Mouse (Mus musculus) intestine, embryonic 16.5 days (tissue): ENCODE measurements around the gene Elk4. TPM values are rescaled to one million over a fixed set of nuclear protein-coding genes. Genes with fewer than 3 reads are reported as not detected.

ENCODE experiments used
- ATAC-seq: fragments of 200-750 bp; cut with Nextera tagmentation; 2 replicates; pipeline ENCODE4 v1.8.0; 2017; ENCODE audit warnings: moderate TSS enrichment, moderate library complexity
- H3K27ac ChIP-seq: fragments of 300-500 bp; sonication (generic); 2 replicates; pipeline ENCODE4 v1.5.1; 2014; ENCODE audit warnings: mild to moderate bottlenecking, low read length
- H3K27me3 ChIP-seq: fragments of 300-500 bp; sonication (generic); replicated peaks from 2 replicates; pipeline ENCODE4 v1.6.1; 2014; ENCODE audit warnings: low read length, control low read depth, mixed read lengths; ENCODE audit not compliant: control insufficient read depth, insufficient read depth
- H3K36me3 ChIP-seq: fragments of 300-500 bp; sonication (generic); 2 replicates; pipeline ENCODE4 v1.6.1; 2014; ENCODE audit warnings: low read length, control low read depth; ENCODE audit not compliant: control insufficient read depth, insufficient read depth
- H3K4me1 ChIP-seq: fragments of 300-500 bp; sonication (generic); 2 replicates; pipeline ENCODE4 v1.6.1; 2014; ENCODE audit warnings: low read length, control low read depth, mixed read lengths; ENCODE audit not compliant: control insufficient read depth, insufficient read depth
- H3K4me2 ChIP-seq: fragments of 300-500 bp; sonication (generic); 2 replicates; pipeline ENCODE4 v1.6.1; 2014; ENCODE audit warnings: low read depth, low read length, control low read depth
- H3K4me3 ChIP-seq: fragments of 300-500 bp; sonication (generic); 2 replicates; pipeline ENCODE4 v1.5.1; 2014; ENCODE audit warnings: mild to moderate bottlenecking, low read length
- H3K9ac ChIP-seq: fragments of 300-500 bp; sonication (generic); 2 replicates; pipeline ENCODE4 v1.6.1; 2014; ENCODE audit warnings: low read depth, low read length
- H3K9me3 ChIP-seq: fragments of 300-500 bp; sonication (generic); 2 replicates; pipeline ENCODE4 v1.6.1; 2016; ENCODE audit warnings: low read length, control low read depth; ENCODE audit not compliant: control insufficient read depth
- WGBS: fragments of 180-500 bp; shearing (Covaris S2); extraction: QIAGEN DNeasy Blood & Tissue Kit; methylation state at CpG from one replicate; pipeline ENCODE4 v1.1.7; 2014; 5-methylcytosine and 5-hydroxymethylcytosine counted together
- polyA plus RNA-seq: library from polyadenylated mRNA; unstranded; fragments of >200 nt; fragmentation: Nextera tagmentation; extraction: Ambion mirVana; gene quantifications from 2 replicates; pipeline ENCODE4 v1.2.1, GENCODE M21; 2015

The Elk4 gene
- polyA plus RNA-seq, 1 experiment from 2014 or later = 13.2 TPM

- 80% methylated on average over 6 of the region's 6 CpGs for WGBS
Observed at GRCm38 (mm10) chr1:131968983-131969382, 38.4 kb upstream of the Elk4 start.

GRCm38 (mm10) chr1:131969825-131970224 is 37.6 kb upstream of the Elk4 start:
- H3K36me3 ChIP-seq = no peaks in the 10 kb centered on the region
- H3K4me3 ChIP-seq = no peak overlapping the region
- no peak overlapping the region for H3K27ac ChIP-seq
- H3K4me1 ChIP-seq = peaks cover 23% of the 10 kb centered on the region
- no peaks in the 10 kb centered on the region for H3K9me3 ChIP-seq
- H3K9ac ChIP-seq = no peak overlapping the region
- no peak for ATAC-seq
- peaks cover 3% of the 10 kb centered on the region; the same call in 1 of the 2 replicates for H3K27me3 ChIP-seq
- H3K4me2 ChIP-seq = no peak overlapping the region
- WGBS = 43% methylated on average over 4 of the region's 4 CpGs

More at GRCm38 (mm10) chr1:131968983-131969382, 38.4 kb upstream of the Elk4 start:
- Histone ChIP-seq H3K4me3 (no peak overlapping the region), H3K9ac (no peak overlapping the region), H3K9me3 (no peaks in the 10 kb centered on the region), H3K27me3 (peaks cover 6% of the 10 kb centered on the region; the same call in 1 of the 2 replicates), H3K4me2 (no peak overlapping the region), H3K4me1 (peaks cover 23% of the 10 kb centered on the region), H3K27ac (no peak overlapping the region), H3K36me3 (no peaks in the 10 kb centered on the region)
- no peak for ATAC-seq

DNA sequence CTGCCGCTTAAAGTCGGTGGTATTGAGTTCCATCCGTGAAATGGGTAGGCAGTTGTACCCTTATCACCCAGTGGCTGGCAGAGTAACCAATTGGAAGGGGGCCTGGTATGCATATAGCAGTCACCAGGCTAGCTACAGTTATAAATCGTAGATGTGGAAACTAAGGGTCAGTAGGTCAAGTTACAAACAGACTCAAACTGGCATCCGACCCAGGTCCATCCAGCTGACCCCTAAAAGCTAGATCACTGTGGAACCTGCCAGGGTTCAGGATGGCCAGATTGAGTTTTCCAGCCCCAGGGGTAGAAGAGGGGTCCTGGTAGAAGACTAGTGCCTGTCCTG is 37.1 kb upstream of the Elk4 start:
- Histone ChIP-seq H3K9me3 (no peaks in the 10 kb centered on the region), H3K36me3 (no peaks in the 10 kb centered on the region), H3K4me1 (peaks cover 23% of the 10 kb centered on the region), H3K4me3 (no peak overlapping the region), H3K27me3 (0 out of 2 replicates have a peak, but pooled peaks cover 2% of the 10 kb centered on the region), H3K4me2 (no peak overlapping the region), H3K9ac (peak overlapping the region; percentile 29; the same call in 1 of the 2 replicates), H3K27ac (no peak overlapping the region)
- WGBS = 53% methylated on average over 5 of the region's 5 CpGs
- no peak for ATAC-seq

GRCm38 (mm10) chr1:131970661-131971520 is 36.5 kb upstream of the Elk4 start:
- peaks cover 23% of the 10 kb centered on the region for H3K4me1 ChIP-seq
- peak overlapping the region; percentile 29; the same call in 1 of the 2 replicates for H3K9ac ChIP-seq
- no peak overlapping the region; the same call in 1 of the 2 replicates for H3K4me3 ChIP-seq
- H3K27me3 ChIP-seq = 0 out of 2 replicates have a peak, but pooled peaks cover 2% of the 10 kb centered on the region
- H3K9me3 ChIP-seq = no peaks in the 10 kb centered on the region
- H3K4me2 ChIP-seq = no peak overlapping the region
- ATAC-seq = no peak
- no peak overlapping the region for H3K27ac ChIP-seq
- no peaks in the 10 kb centered on the region for H3K36me3 ChIP-seq
- WGBS = 20% methylated on average over 16 of the region's 16 CpGs

DNA sequence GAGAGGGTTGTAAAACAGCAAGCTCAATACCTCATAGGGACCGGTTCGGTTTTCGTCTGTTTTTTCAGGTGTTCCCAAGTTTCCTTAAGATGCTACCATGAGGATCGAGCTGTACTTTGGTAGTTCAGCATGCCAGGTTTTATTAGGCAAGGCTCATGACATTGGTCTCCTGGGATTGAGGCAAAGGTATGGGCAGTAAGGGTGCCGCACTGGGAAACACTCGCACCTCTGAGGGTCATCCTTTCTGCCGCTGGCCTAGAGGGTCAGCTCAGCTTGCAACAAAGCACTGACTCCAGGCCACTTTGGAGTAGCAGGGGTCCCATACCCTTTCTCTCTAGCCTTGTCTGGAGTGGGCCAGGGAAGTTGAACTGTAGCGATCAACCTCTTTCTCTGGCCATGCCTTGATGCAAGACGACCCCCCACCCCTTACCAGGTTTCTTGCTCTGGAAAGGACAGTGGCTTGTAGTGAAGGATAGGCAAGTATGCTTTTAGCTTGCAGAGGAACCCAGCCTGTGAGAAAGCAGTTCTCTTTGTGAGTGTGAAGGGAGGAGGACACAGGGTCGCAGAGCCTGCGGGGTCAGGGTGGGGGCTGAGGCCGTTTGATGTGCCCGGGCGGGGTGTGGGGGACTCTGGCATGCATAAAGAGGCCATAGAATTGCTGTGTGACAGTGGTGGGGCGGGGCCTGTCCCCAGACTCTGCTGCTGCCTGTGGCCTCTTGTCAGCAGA is 35.5 kb upstream of the Elk4 start:
- Histone ChIP-seq H3K4me3 (no peak overlapping the region), H3K4me2 (no peak overlapping the region; the same call in 1 of the 2 replicates), H3K27me3 (no peaks in the 10 kb centered on the region), H3K36me3 (no peaks in the 10 kb centered on the region), H3K4me1 (peaks cover 23% of the 10 kb centered on the region), H3K9me3 (no peaks in the 10 kb centered on the region), H3K27ac (no peak overlapping the region), H3K9ac (peak overlapping the region; percentile 32; the same call in 1 of the 2 replicates)
- 42% methylated on average over 15 of the region's 15 CpGs for WGBS
- ATAC-seq = peak; percentile 60

DNA sequence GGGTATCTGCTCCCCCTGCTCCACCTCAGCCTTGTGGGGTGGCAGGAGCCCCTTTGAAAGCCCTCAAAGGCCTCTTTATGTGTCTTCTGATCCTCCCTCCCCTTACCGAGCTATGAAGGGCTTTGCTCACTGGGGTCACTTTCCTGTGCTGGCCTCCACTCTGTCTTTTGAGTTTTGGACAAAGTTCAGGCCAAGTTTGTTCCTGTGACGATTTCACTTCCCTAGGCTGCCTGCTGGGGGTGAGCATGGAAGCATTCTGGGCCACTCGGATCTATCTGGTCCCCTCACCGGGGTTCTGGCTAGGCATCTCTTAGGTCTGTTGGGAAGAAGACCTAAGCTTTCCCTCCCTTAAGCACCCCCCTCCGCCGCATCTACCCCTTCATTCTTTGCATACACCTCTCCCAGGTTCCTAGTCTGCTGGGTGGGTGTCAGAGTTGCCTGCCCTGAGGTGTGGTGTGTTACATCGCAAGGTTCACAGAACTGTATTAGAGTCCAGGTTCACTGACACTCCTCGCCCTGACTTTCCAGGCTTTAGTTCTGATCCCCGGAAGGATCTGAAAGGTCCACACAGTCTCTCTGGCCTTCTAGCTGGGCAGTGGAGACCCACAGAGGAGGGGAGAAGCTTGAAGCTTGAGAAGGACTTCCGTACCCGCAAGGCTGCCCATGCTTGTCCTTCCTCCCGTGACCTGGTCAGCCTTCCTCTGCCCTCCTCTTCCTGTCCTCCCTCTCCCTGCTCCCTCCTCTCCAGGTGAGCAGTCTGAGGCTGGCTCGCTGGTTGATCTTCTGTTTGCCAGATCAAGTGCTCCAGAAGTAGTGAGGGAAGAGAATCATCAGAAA is 34.7 kb upstream of the Elk4 start:
- WGBS = 37% methylated on average over 13 of the region's 13 CpGs
- Histone ChIP-seq H3K9ac (peak overlapping the region; percentile 32; the same call in 1 of the 2 replicates), H3K4me3 (no peak overlapping the region), H3K27me3 (no peaks in the 10 kb centered on the region), H3K4me1 (peaks cover 23% of the 10 kb centered on the region), H3K9me3 (no peaks in the 10 kb centered on the region), H3K4me2 (no peak overlapping the region; the same call in 1 of the 2 replicates), H3K27ac (no peak overlapping the region), H3K36me3 (no peaks in the 10 kb centered on the region)
- peak; percentile 24 for ATAC-seq

DNA sequence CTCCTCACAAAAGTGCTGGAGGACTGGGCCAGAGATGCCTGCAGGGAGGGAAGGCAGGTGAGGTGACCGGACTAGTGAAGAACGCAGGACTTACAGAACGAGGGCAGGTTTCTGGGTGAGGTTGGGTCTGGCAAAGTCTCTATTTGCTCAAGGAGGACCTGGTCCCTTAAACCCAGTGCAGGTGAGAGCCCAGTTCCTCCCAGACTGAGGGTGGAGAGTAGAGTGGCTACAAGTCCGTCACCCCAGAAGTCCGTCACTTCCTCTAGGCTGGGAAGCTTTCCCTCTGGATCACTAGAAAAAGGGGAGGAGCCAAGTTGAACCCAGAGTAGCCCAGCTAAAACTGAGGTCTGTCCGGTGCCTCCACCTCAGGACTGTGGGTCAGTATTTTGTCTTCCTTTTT is 33.4 kb upstream of the Elk4 start:
- Histone ChIP-seq H3K27ac (no peak overlapping the region), H3K9me3 (no peaks in the 10 kb centered on the region), H3K4me3 (no peak overlapping the region), H3K36me3 (no peaks in the 10 kb centered on the region), H3K4me2 (no peak overlapping the region), H3K27me3 (no peaks in the 10 kb centered on the region), H3K9ac (no peak overlapping the region), H3K4me1 (peaks cover 23% of the 10 kb centered on the region)
- ATAC-seq = no peak
- WGBS = 58% methylated on average over 6 of the region's 6 CpGs

DNA sequence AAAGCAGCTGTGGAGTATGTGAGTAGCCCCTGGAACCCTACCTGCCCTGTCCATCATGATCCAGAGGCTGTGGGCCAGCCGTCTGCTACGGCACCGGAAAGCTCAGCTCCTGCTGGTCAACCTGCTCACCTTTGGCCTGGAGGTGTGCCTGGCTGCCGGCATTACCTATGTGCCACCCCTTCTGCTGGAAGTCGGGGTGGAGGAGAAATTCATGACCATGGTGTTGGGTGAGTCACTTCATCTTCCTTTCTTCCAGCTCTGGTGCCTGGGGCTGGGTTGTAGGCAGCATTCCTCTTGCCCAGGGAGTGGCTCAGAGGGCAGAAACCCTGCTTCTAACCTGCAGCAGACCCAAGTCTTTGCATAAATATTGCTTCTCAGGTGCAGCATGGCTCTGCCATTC is 30.5 kb upstream of the Elk4 start:
- H3K4me3 ChIP-seq = no peak overlapping the region
- no peak overlapping the region for H3K9ac ChIP-seq
- H3K27me3 ChIP-seq = no peaks in the 10 kb centered on the region
- H3K9me3 ChIP-seq = no peaks in the 10 kb centered on the region
- H3K4me1 ChIP-seq = peaks cover 11% of the 10 kb centered on the region; the same call in 1 of the 2 replicates
- 82% methylated on average over 5 of the region's 5 CpGs for WGBS
- no peak for ATAC-seq
- no peak overlapping the region for H3K4me2 ChIP-seq
- no peak overlapping the region for H3K27ac ChIP-seq
- H3K36me3 ChIP-seq = no peaks in the 10 kb centered on the region

GRCm38 (mm10) chr1:131980471-131980870 is 26.9 kb upstream of the Elk4 start:
- Histone ChIP-seq H3K9ac (no peak overlapping the region), H3K27ac (no peak overlapping the region), H3K4me1 (no peaks in the 10 kb centered on the region), H3K36me3 (no peaks in the 10 kb centered on the region), H3K4me3 (no peak overlapping the region), H3K27me3 (no peaks in the 10 kb centered on the region), H3K4me2 (no peak overlapping the region), H3K9me3 (no peaks in the 10 kb centered on the region)
- ATAC-seq = no peak
- 39% methylated on average over 2 of the region's 2 CpGs for WGBS
